Comparison of ENCODE assay signal across 9 mouse cellular contexts in the genomic region with DNA sequence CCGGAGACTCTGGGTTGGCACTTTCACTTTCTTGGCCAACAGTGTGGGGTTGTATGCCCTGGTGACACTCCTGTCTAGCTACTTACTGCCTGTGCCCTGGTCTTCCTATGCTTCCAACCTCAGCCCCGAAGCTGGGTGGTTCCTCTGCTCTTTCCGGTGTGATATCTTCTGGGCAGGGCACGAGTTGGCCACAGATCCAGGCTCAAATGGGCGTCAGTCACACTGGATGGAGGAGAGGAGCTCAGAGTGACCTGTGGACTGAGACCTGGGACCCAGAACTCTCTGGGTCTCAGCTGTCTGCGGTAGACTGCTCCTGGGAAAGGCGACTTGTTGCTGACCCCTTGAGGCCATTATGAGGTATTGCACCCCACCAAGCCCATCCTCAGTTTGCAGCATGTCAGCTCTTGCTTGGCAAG. TPM values are rescaled to one million over a fixed set of nuclear protein-coding genes. Genes with fewer than 3 reads are reported as not detected.
DNase-seq lines count a peak whose midpoint lies in the region; ATAC-seq and TF ChIP-seq lines count a peak whose summit lies in the region.
"Had no signal": no experiment of that assay in that cellular context is flagged by ENCODE, and none has a peak within 500 bp of the region (broad histone marks: within the 10 kb centered on the region; RNA-seq: fewer than 3 reads in every experiment).

Gene Arhgef16, minus strand, starts transcription at position 211 of the 416 bp plus-strand sequence.

- no peaks in the 10 kb centered on the region for H3K36me3 ChIP-seq in heart, embryonic 15.5 days
- no peaks in the 10 kb centered on the region for H3K36me3 ChIP-seq in kidney, postnatal 0 days (ENCODE audit: insufficient read depth, low read length)
- H3K36me3 ChIP-seq in liver, embryonic 14.5 days (replicated peaks; ENCODE audit: control insufficient read depth, insufficient read depth, low read depth), result no peaks in the 10 kb centered on the region
- no peaks in the 10 kb centered on the region for H3K36me3 ChIP-seq in neural tube, embryonic 14.5 days (ENCODE audit: control insufficient read depth, insufficient read depth, low read length)
- H3K36me3 ChIP-seq: liver, embryonic 15.5 days had no signal

- ATAC-seq in heart, embryonic 15.5 days (replicated peaks; ENCODE audit: insufficient number of reproducible peaks, insufficient read depth, low FRiP score, low read depth), result peak; percentile 21; the same call in 1 of the 2 replicates
- ATAC-seq in kidney, postnatal 0 days (replicated peaks; ENCODE audit: low FRiP score, low read depth), result no peak
- peak; percentile 30; the same call in 1 of the 2 replicates for ATAC-seq in liver, embryonic 14.5 days (ENCODE audit: insufficient read depth)
- ATAC-seq in neural tube, embryonic 14.5 days (ENCODE audit: low read depth), result peak; percentile 58; the same call in 1 of the 2 replicates

- peaks cover 20% of the 10 kb centered on the region for H3K4me1 ChIP-seq in heart, embryonic 15.5 days (replicated peaks)
- H3K4me1 ChIP-seq in kidney, postnatal 0 days (replicated peaks; ENCODE audit: insufficient read depth, low read length), result 0 out of 2 replicates have a peak, but pooled peaks cover 7% of the 10 kb centered on the region
- no peaks in the 10 kb centered on the region for H3K4me1 ChIP-seq in liver, embryonic 14.5 days (replicated peaks; ENCODE audit: control insufficient read depth in 2 of 2, insufficient read depth in 2 of 2, low read length in 1 of 2)
- peaks cover 8% of the 10 kb centered on the region for H3K4me1 ChIP-seq in neural tube, embryonic 14.5 days (ENCODE audit: control insufficient read depth, insufficient read depth, low read length)

- peak; percentile 30 to 32 for DNase-seq in B cell, adult 2 months
- peak; percentile 8 for DNase-seq in MN1 (ENCODE audit: low spot score)
- peak; percentile 68 to 74 for DNase-seq in cerebellum, postnatal 14 days
- peak; percentile 75 for DNase-seq in kidney, postnatal 0 days (ENCODE audit: low spot score)
- DNase-seq in liver, embryonic 14.5 days (ENCODE audit: low read depth in 3 of 3, low spot score in 3 of 3), result peak in 1 of 3 experiments; percentile 17
- no peak for DNase-seq in spleen, adult 12 weeks (ENCODE audit: low spot score)

- H3K4me2 ChIP-seq in heart, embryonic 15.5 days, result no peak within 1 kb of the TSS
- H3K4me2 ChIP-seq in kidney, postnatal 0 days (ENCODE audit: low read length), result peak within 1 kb of the TSS; percentile 62; the same call in 1 of the 2 replicates
- H3K4me2 ChIP-seq in liver, embryonic 14.5 days (ENCODE audit: low read depth), result no peak within 1 kb of the TSS
- no peak within 1 kb of the TSS for H3K4me2 ChIP-seq in neural tube, embryonic 14.5 days (ENCODE audit: low read depth, low read length)

- peak; percentile 88 for TF ChIP-seq CTCF in kidney, postnatal 0 days (IDR thresholded peaks at IDR 0.05; ENCODE audit: low read depth)
- TF ChIP-seq CTCF in liver, embryonic 14.5 days (IDR thresholded peaks at IDR 0.05; ENCODE audit: low read depth), result peak; percentile 90

- no peak for TF ChIP-seq EP300 in liver, embryonic 14.5 days (IDR thresholded peaks at IDR 0.05; ENCODE audit: low read depth)

- H3K9ac ChIP-seq in heart, embryonic 15.5 days, result no peak within 1 kb of the TSS
- H3K9ac ChIP-seq in kidney, postnatal 0 days (ENCODE audit: low read depth, low read length), result no peak within 1 kb of the TSS
- no peak within 1 kb of the TSS for H3K9ac ChIP-seq in liver, embryonic 14.5 days (replicated peaks)
- H3K9ac ChIP-seq in neural tube, embryonic 14.5 days (replicated peaks; ENCODE audit: low read depth, low read length), result no peak within 1 kb of the TSS
- H3K9ac ChIP-seq: liver, embryonic 15.5 days had no signal

- no peak within 1 kb of the TSS for H3K27ac ChIP-seq in heart, embryonic 15.5 days
- H3K27ac ChIP-seq in kidney, postnatal 0 days, result peak within 1 kb of the TSS; percentile 19; the same call in 1 of the 2 replicates
- no peak within 1 kb of the TSS for H3K27ac ChIP-seq in liver, embryonic 14.5 days
- no peak within 1 kb of the TSS for H3K27ac ChIP-seq in neural tube, embryonic 14.5 days (ENCODE audit: low read depth, low read length)
- H3K27ac ChIP-seq: liver, embryonic 15.5 days had no signal

- H3K9me3 ChIP-seq in heart, embryonic 15.5 days (replicated peaks), result no peaks in the 10 kb centered on the region
- H3K9me3 ChIP-seq in kidney, postnatal 0 days (replicated peaks; ENCODE audit: low read length), result no peaks in the 10 kb centered on the region
- H3K9me3 ChIP-seq in liver, embryonic 14.5 days (ENCODE audit: control insufficient read depth, low read length), result no peaks in the 10 kb centered on the region
- H3K9me3 ChIP-seq in neural tube, embryonic 14.5 days (ENCODE audit: control insufficient read depth, low read length), result no peaks in the 10 kb centered on the region
- H3K9me3 ChIP-seq: liver, embryonic 15.5 days had no signal

- H3K27me3 ChIP-seq in heart, embryonic 15.5 days, result peaks cover 33% of the 10 kb centered on the region
- H3K27me3 ChIP-seq in kidney, postnatal 0 days (ENCODE audit: insufficient read depth, low read length), result peaks cover 11% of the 10 kb centered on the region; the same call in 1 of the 2 replicates
- H3K27me3 ChIP-seq in liver, embryonic 14.5 days (ENCODE audit: control insufficient read depth, insufficient read depth, low read length), result peaks cover 17% of the 10 kb centered on the region
- peaks cover 23% of the 10 kb centered on the region for H3K27me3 ChIP-seq in neural tube, embryonic 14.5 days (ENCODE audit: control insufficient read depth, insufficient read depth, low read length)

- H3K4me3 ChIP-seq in heart, embryonic 15.5 days, result no peak within 1 kb of the TSS
- H3K4me3 ChIP-seq in kidney, postnatal 0 days (replicated peaks; ENCODE audit: low read depth, low read length), result no peak within 1 kb of the TSS
- H3K4me3 ChIP-seq in liver, embryonic 14.5 days (ENCODE audit: insufficient read depth in 1 of 2, low read depth in 2 of 2, low read length in 2 of 2), result no peak within 1 kb of the TSS
- no peak within 1 kb of the TSS for H3K4me3 ChIP-seq in neural tube, embryonic 14.5 days (ENCODE audit: low read depth, low read length)

- WGBS in heart, embryonic 15.5 days, result 22% methylated on average over 7 of the region's 7 CpGs
- 24% methylated on average over 7 of the region's 7 CpGs for WGBS in kidney, postnatal 0 days
- 15% methylated on average over 7 of the region's 7 CpGs for WGBS in liver, embryonic 14.5 days (ENCODE audit: insufficient replicate concordance)
- WGBS in neural tube, embryonic 14.5 days, result 27% methylated on average over 7 of the region's 7 CpGs

RNA-seq across cellular contexts. Expression of gene Arhgef16, which starts in this region (rescaled TPM):
- polyA plus RNA-seq in heart, embryonic 15.5 days (2015; fragmentation: Nextera tagmentation; extraction: Ambion mirVana), result 1.8 and 5.7 TPM in 2 replicates
- 39.8 and 44.6 TPM in 2 replicates for polyA plus RNA-seq in kidney, postnatal 0 days (2015; fragmentation: Nextera tagmentation; extraction: Ambion mirVana)
- polyA plus RNA-seq in liver, embryonic 14.5 days (2012; rRNA removed), result 2.5 and 2.8 TPM in 2 replicates
- 3.6 and 4.3 TPM in 2 replicates for polyA plus RNA-seq in liver, embryonic 14.5 days (2014; fragmentation: Nextera tagmentation; extraction: Ambion mirVana)
- polyA plus RNA-seq in neural tube, embryonic 14.5 days (2014; fragmentation: Nextera tagmentation; extraction: Ambion mirVana), result 0.46 and 0.62 TPM in 2 replicates

Comparison
In these comparisons a context has a peak if more than half of its experiments do, and no peak if none do; other contexts are left out.
1. Peak in ATAC-seq in neural tube, embryonic 14.5 days; RNA of the gene not detected or under 1 TPM.